Mouse (Mus musculus) CH12.LX (cell line): ENCODE results near the gene Srsf5.

Source experiments
- RAD21 ChIP-seq: IDR thresholded peaks from 2 replicates; pipeline ENCODE4 v1.6.1; 2011; ENCODE audit warnings: low read depth, mild to moderate bottlenecking, low read length, improper control_type of control experiment, moderate library complexity
- TCF12 ChIP-seq: IDR thresholded peaks from 2 replicates; pipeline ENCODE4 v1.6.1; 2014; ENCODE audit warnings: low read depth, mild to moderate bottlenecking, inconsistent platforms, low read length, improper control_type of control experiment
- USF1 ChIP-seq: IDR thresholded peaks from 2 replicates; pipeline ENCODE4 v1.6.1; 2014; ENCODE audit warnings: low read depth, mild to moderate bottlenecking, inconsistent platforms, low read length, improper control_type of control experiment

- TF ChIP-seq TCF12 (no peak), RAD21 (no peak), USF1 (no peak)
Observed at GRCm38 (mm10) chr12:80943395-80943794, 1.9 kb upstream of the Srsf5 start.
